Mouse (Mus musculus) erythroblast, embryonic 14.5 days (primary cell): ENCODE measurements around the gene Rapgefl1.

Source experiments
- GATA1 ChIP-seq: IDR thresholded peaks from 2 replicates; pipeline ENCODE4 v1.6.1; 2012; ENCODE audit warnings: low read length, inconsistent platforms, mixed read lengths
- TAL1 ChIP-seq: IDR thresholded peaks from 3 replicates; pipeline ENCODE4 v1.6.1; 2012; ENCODE audit warnings: low read length, inconsistent platforms, mixed read lengths

GRCm38 (mm10) chr11:98816706-98817239, 19.8 kb upstream of the Rapgefl1 start:
- no peak for TF ChIP-seq TAL1
- TF ChIP-seq GATA1 = no peak
